Mouse (Mus musculus) MEL (cell line): Measurements from ENCODE around the gene Gpr161.

Experiments
- CHD1 ChIP-seq: IDR thresholded peaks from 2 replicates; pipeline ENCODE4 v1.6.1; 2012; ENCODE audit warnings: low read depth, mild to moderate bottlenecking, inconsistent platforms, low read length, improper control_type of control experiment
- CTCF ChIP-seq, 3 experiments: IDR thresholded peaks in 2 of 3; conservative IDR thresholded peaks in 1 of 3; 2 replicates each; pipeline ENCODE4 v1.5.1; 2011 to 2012; ENCODE audit warnings: low read length in 3 of 3, low read depth in 2 of 3, mild to moderate bottlenecking in 2 of 3, improper control_type of control experiment in 1 of 3, inconsistent platforms in 1 of 3, mixed read lengths in 1 of 3, moderate library complexity in 1 of 3; ENCODE audit not compliant: control insufficient read depth in 1 of 3, insufficient read depth in 1 of 3, poor library complexity in 1 of 3, severe bottlenecking in 1 of 3
- EP300 ChIP-seq, 2 experiments: IDR thresholded peaks; 2 replicates each; pipeline ENCODE4 v1.6.1; 2011; ENCODE audit warnings: improper control_type of control experiment in 2 of 2, low read length in 2 of 2, low read depth in 1 of 2, mild to moderate bottlenecking in 1 of 2
- GATA1 ChIP-seq: IDR thresholded peaks from 2 replicates; pipeline ENCODE4 v1.6.1; 2011; ENCODE audit warnings: low read depth, low read length, improper control_type of control experiment
- HCFC1 ChIP-seq: IDR thresholded peaks from 2 replicates; pipeline ENCODE4 v1.6.1; 2012; ENCODE audit warnings: low read depth, mild to moderate bottlenecking, inconsistent platforms, low read length, improper control_type of control experiment, moderate library complexity
- NRF1 ChIP-seq: IDR thresholded peaks from 2 replicates; pipeline ENCODE4 v1.6.1; 2014; ENCODE audit warnings: low read depth, mild to moderate bottlenecking, inconsistent platforms, low read length, improper control_type of control experiment, moderate library complexity; ENCODE audit not compliant: poor library complexity, insufficient read depth, severe bottlenecking

DNA sequence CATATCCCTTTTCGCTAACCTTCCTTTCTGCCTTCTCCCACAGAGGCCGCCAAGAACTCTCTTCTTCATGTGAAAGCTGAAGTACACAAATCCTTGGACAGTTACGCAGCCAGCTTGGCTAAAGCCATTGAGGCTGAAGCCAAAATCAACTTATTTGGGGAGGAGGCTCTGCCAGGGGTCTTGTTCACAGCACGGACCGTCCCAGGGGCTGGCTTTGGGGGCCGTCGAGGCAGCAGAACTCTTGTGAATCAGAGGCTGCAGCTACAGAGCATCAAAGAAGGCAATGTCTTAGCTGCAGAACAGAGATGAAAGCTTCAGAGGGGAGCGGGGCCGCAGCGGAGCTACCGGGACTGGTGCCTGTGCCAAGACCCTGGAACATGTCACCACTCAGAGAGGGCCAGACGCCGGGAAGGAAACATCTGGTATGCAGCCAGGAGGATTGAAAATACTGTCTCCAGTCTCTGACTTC lies 25.8 kb downstream of the Gpr161 start:
- TF ChIP-seq CTCF (IDR thresholded peaks at IDR 0.05 in 2 of 3, conservative IDR thresholded peaks at IDR 0.05 in 1 of 3; ENCODE audit: control insufficient read depth in 1 of 3, insufficient read depth in 1 of 3, low read depth in 2 of 3, low read length in 3 of 3, poor library complexity in 1 of 3, severe bottlenecking in 1 of 3) (no peak), CHD1 (no peak), NRF1 (no peak), GATA1 (no peak), HCFC1 (no peak), EP300 (IDR thresholded peaks at IDR 0.05; ENCODE audit: low read depth in 1 of 2, low read length in 2 of 2) (no peak)
